Mouse (Mus musculus) granulocyte monocyte progenitor cell, adult 5-6 weeks (primary cell): ENCODE results near the gene Olfr670. TPM values are rescaled to one million over a fixed set of nuclear protein-coding genes. Genes with fewer than 3 reads are reported as not detected.
"Not testable (repeated sequence)": the region's sequence is repeated elsewhere in the genome, so short reads cannot be mapped to it uniquely, and the experiment has no call there.

Experiments
- ATAC-seq: replicated peaks from 2 replicates; pipeline ENCODE4 v1.8.0; 2016; ENCODE audit warnings: mild to moderate bottlenecking, moderate TSS enrichment, inconsistent platforms; ENCODE audit not compliant: poor library complexity, severe bottlenecking
- total RNA-seq, 2 experiments: library from RNA; stranded (forward) in 1 of 2; stranded (reverse) in 1 of 2; fragments of 200-712, 200-1000 nt in 1 of 2; fragments of >200 nt in 1 of 2; fragmentation: Nextera tagmentation in 1 of 2; gene quantifications; 2 replicates each; pipeline ENCODE4 v1.2.3; 2014 to 2017

Gene Olfr670
- total RNA-seq (2014; fragmentation: Nextera tagmentation) (not detected in 2 replicates), total RNA-seq (2017) (not detected in 2 replicates)

GRCm38 (mm10) chr7:104962520-104962919 lies at the start of gene Olfr670:
Olfr670 (minus strand) TSS chr7:104962620.
- ATAC-seq, result no peak

DNA sequence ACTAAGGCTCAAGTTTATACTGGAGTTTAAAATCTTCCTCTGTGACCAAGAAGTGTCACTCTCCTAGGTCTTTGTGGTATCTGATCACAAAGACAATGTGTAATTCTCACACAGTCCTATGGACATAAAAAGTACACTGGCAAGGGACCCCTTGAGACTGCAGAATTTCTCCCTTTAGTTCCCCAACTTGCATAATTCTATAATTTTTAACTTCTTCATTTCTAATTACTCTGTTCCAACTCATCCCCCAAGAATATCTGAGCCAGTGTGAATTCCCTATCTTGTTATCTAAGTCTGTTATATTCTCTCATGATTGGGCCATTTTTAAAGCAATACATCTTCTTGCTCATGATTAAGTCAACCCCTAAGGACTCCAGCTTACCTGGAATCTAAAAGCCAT lies 39.5 kb upstream of the Olfr670 start, which contains the start of gene Olfr672:
Olfr672 (minus strand) TSS at position 101 of the 400 bp plus-strand sequence.
- no peak for ATAC-seq

DNA sequence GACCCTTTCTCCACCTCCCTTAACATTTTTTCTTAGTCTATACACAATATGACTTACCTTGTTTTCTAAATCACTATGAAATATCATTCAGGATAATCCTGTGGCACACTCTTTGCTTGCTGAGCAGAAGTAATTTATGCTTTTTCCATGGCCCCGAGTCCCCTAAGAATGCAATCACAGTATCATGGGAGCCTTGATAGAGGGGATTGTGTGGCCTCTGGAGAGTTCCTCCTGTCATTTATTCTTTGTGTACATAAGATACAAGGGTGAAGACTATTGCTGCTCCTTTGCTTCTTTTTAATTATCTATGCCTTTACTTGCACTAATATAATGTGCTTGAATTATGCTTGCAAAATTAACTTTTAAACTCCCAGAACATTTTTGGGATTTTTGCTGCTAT lies 16.6 kb upstream of the Olfr670 start, which contains the start of gene Olfr671:
Olfr671 (minus strand) TSS at position 101 of the 400 bp plus-strand sequence.
- no peak for ATAC-seq

GRCm38 (mm10) chr7:104972507-104972906 lies 10.1 kb upstream of the Olfr670 start:
- ATAC-seq, result not testable (repeated sequence)

GRCm38 (mm10) chr7:104950234-104950633 lies 12.2 kb downstream of the Olfr670 start:
- peak; percentile 87 for ATAC-seq

DNA sequence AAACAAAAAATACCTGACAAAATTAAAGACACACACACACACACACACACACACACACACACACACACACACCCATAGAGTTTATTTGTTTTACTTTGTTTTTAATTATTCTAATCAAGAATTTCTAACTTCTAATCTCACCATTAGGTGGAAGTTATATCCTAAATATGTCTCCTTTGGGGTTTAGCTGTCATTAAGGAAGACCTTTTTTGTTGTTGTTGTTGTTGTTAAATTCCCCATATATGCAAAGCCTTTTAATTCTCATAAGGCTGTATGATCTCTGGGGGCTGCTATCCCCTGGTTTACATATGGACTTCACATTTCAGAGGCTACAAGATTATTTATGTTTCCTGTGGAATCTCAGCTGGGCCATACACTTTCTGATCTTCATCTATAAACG lies 28.5 kb downstream of the Olfr670 start, which contains the start of gene Olfr669:
Olfr669 (plus strand) TSS at position 301 of the 400 bp plus-strand sequence.
- ATAC-seq, result no peak

DNA sequence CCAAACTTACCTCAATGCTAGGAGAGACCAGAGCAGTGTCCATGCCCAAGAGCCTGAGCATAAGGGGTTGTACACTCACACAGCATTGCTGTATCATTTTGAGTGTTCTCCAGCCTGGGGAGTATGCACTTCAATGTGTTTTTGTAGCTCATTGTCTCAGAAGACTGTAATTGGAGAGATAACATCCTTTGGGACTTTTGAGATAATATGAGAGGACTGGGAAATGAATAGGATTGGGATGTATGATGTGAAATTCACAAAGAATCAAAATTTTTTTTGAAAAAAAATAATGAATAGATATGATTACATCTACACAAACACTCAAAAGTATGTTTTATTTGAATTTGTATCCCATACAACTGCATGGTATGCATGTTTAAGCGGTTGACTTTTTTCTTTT lies 34.5 kb downstream of the Olfr670 start, which contains the start of gene Olfr668:
Olfr668 (minus strand) TSS at position 101 of the 400 bp plus-strand sequence.
- no peak for ATAC-seq

GRCm38 (mm10) chr7:104921382-104921781 lies 41.0 kb downstream of the Olfr670 start, which contains the start of gene Olfr667:
Olfr667 (minus strand) TSS chr7:104921482.
- ATAC-seq, result no peak

Other genes starting within 250 kb of the Olfr670 start
- gene Usp17le, start 185.2 kb downstream of the Olfr670 start, total RNA-seq (2014; fragmentation: Nextera tagmentation), result not detected in 2 replicates
- gene Usp17le, start 185.2 kb downstream of the Olfr670 start, total RNA-seq (2017), result not detected in 2 replicates
- not detected in 2 replicates for gene Usp17lb, start 120.0 kb downstream of the Olfr670 start, total RNA-seq (2014; fragmentation: Nextera tagmentation)
- gene Usp17lb, start 120.0 kb downstream of the Olfr670 start, total RNA-seq (2017), result not detected in 2 replicates
- gene Usp17la, start 105.6 kb downstream of the Olfr670 start, total RNA-seq (2014; fragmentation: Nextera tagmentation), result not detected in 2 replicates
- gene Usp17la, start 105.6 kb downstream of the Olfr670 start, total RNA-seq (2017), result not detected in 2 replicates
- gene Olfr665, start 84.6 kb downstream of the Olfr670 start, total RNA-seq (2014; fragmentation: Nextera tagmentation), result not detected in 2 replicates
- gene Olfr665, start 84.6 kb downstream of the Olfr670 start, total RNA-seq (2017), result not detected in 2 replicates
- not detected in 2 replicates for gene Olfr666, start 66.7 kb downstream of the Olfr670 start, total RNA-seq (2014; fragmentation: Nextera tagmentation)
- not detected in 2 replicates for gene Olfr666, start 66.7 kb downstream of the Olfr670 start, total RNA-seq (2017)
- gene Olfr667, start 41.1 kb downstream of the Olfr670 start, total RNA-seq (2014; fragmentation: Nextera tagmentation), result not detected in 2 replicates
- not detected in 2 replicates for gene Olfr667, start 41.1 kb downstream of the Olfr670 start, total RNA-seq (2017)
- gene Olfr668, start 34.6 kb downstream of the Olfr670 start, total RNA-seq (2014; fragmentation: Nextera tagmentation), result not detected in 2 replicates
- gene Olfr668, start 34.6 kb downstream of the Olfr670 start, total RNA-seq (2017), result not detected in 2 replicates
- not detected in 2 replicates for gene Olfr669, start 28.4 kb downstream of the Olfr670 start, total RNA-seq (2014; fragmentation: Nextera tagmentation)
- not detected in 2 replicates for gene Olfr669, start 28.4 kb downstream of the Olfr670 start, total RNA-seq (2017)
- not detected in 2 replicates for gene Olfr671, start 16.5 kb upstream of the Olfr670 start, total RNA-seq (2014; fragmentation: Nextera tagmentation)
- gene Olfr671, start 16.5 kb upstream of the Olfr670 start, total RNA-seq (2017), result not detected in 2 replicates
- gene Olfr672, start 39.4 kb upstream of the Olfr670 start, total RNA-seq (2014; fragmentation: Nextera tagmentation), result not detected in 2 replicates
- gene Olfr672, start 39.4 kb upstream of the Olfr670 start, total RNA-seq (2017), result not detected in 2 replicates
- not detected in 2 replicates for gene Olfr675, start 65.8 kb upstream of the Olfr670 start, total RNA-seq (2014; fragmentation: Nextera tagmentation)
- gene Olfr675, start 65.8 kb upstream of the Olfr670 start, total RNA-seq (2017), result not detected in 2 replicates
- not detected in 2 replicates for gene Olfr676, start 70.1 kb upstream of the Olfr670 start, total RNA-seq (2014; fragmentation: Nextera tagmentation)
- gene Olfr676, start 70.1 kb upstream of the Olfr670 start, total RNA-seq (2017), result not detected in 2 replicates
- not detected in 2 replicates for gene Olfr677, start 88.8 kb upstream of the Olfr670 start, total RNA-seq (2014; fragmentation: Nextera tagmentation)
- gene Olfr677, start 88.8 kb upstream of the Olfr670 start, total RNA-seq (2017), result not detected in 2 replicates
- not detected in 2 replicates for gene Olfr678, start 101.9 kb upstream of the Olfr670 start, total RNA-seq (2014; fragmentation: Nextera tagmentation)
- not detected in 2 replicates for gene Olfr678, start 101.9 kb upstream of the Olfr670 start, total RNA-seq (2017)
- gene Olfr679, start 118.6 kb upstream of the Olfr670 start, total RNA-seq (2014; fragmentation: Nextera tagmentation), result not detected in 2 replicates
- not detected in 2 replicates for gene Olfr679, start 118.6 kb upstream of the Olfr670 start, total RNA-seq (2017)
- gene Olfr680-ps1, start 130.2 kb upstream of the Olfr670 start, total RNA-seq (2014; fragmentation: Nextera tagmentation), result not detected in 2 replicates
- gene Olfr680-ps1, start 130.2 kb upstream of the Olfr670 start, total RNA-seq (2017), result not detected in 2 replicates
- not detected in 2 replicates for gene Olfr681, start 154.2 kb upstream of the Olfr670 start, total RNA-seq (2014; fragmentation: Nextera tagmentation)
- gene Olfr681, start 154.2 kb upstream of the Olfr670 start, total RNA-seq (2017), result not detected in 2 replicates
- not detected in 2 replicates for gene Olfr683, start 184.4 kb upstream of the Olfr670 start, total RNA-seq (2014; fragmentation: Nextera tagmentation)
- not detected in 2 replicates for gene Olfr683, start 184.4 kb upstream of the Olfr670 start, total RNA-seq (2017)
- gene Olfr684, start 201.0 kb upstream of the Olfr670 start, total RNA-seq (2014; fragmentation: Nextera tagmentation), result not detected in 2 replicates
- gene Olfr684, start 201.0 kb upstream of the Olfr670 start, total RNA-seq (2017), result not detected in 2 replicates
- gene Olfr685, start 223.4 kb upstream of the Olfr670 start, total RNA-seq (2014; fragmentation: Nextera tagmentation), result not detected in 2 replicates
- gene Olfr685, start 223.4 kb upstream of the Olfr670 start, total RNA-seq (2017), result not detected in 2 replicates
- not detected in 2 replicates for gene Olfr686, start 244.9 kb upstream of the Olfr670 start, total RNA-seq (2014; fragmentation: Nextera tagmentation)
- not detected in 2 replicates for gene Olfr686, start 244.9 kb upstream of the Olfr670 start, total RNA-seq (2017)